ENCODE assay signal across 11 mouse cellular contexts in the genomic region with DNA sequence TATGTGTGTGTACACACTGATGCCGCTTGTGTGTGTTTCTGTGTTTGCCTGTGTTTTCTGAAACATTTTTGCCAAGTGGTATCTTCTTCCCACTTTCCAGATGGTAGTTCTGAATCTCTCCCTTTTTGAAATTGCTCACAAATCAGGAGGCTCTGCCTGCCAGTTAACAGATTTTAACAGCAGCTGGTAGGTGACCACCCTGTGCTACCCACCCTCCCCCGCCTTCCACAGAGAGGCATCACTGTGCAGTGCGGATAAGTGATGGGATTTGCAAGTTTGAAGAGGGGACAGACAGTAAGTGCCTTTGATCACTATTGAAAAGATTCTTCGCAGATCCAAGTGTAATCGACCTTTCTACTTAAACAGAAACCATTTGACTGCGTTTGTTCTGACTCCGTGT.
A peak's percentile ranks its signal among the peaks of the same experiment; 100 is the strongest.
DNase-seq lines count a peak whose midpoint lies in the region; ATAC-seq and TF ChIP-seq lines count a peak whose summit lies in the region.
"Had no signal": no experiment of that assay in that cellular context is flagged by ENCODE, and none has a peak within 500 bp of the region (broad histone marks: within the 10 kb centered on the region; RNA-seq: fewer than 3 reads in every experiment).

No protein-coding gene starts in this region.

- no peak for ATAC-seq in midbrain, postnatal 0 days (ENCODE audit: low FRiP score)
- ATAC-seq in forebrain, embryonic 16.5 days = peak; percentile 84
- no peak for ATAC-seq in activated CD4-positive, CD25-positive, alpha-beta regulatory T cell, adult 4 months
- ATAC-seq: intestine, embryonic 16.5 days had no signal

- WGBS in midbrain, embryonic 10.5 days = 35% methylated on average over 7 of the region's 7 CpGs
- 24% methylated on average over 7 of the region's 7 CpGs for WGBS in midbrain, postnatal 0 days
- WGBS in forebrain, embryonic 16.5 days = 32% methylated on average over 7 of the region's 7 CpGs

- H3K4me3 ChIP-seq in midbrain, embryonic 10.5 days = no peak overlapping the region
- no peak overlapping the region for H3K4me3 ChIP-seq in midbrain, postnatal 0 days (ENCODE audit: low read depth, low read length)
- no peak overlapping the region for H3K4me3 ChIP-seq in forebrain, embryonic 16.5 days (replicated peaks; ENCODE audit: low read length)
- H3K4me3 ChIP-seq: stomach, embryonic 15.5 days had no signal

- H3K27me3 ChIP-seq in midbrain, embryonic 10.5 days (ENCODE audit: low read depth, poor library complexity, severe bottlenecking) = no peaks in the 10 kb centered on the region
- no peaks in the 10 kb centered on the region for H3K27me3 ChIP-seq in midbrain, postnatal 0 days (ENCODE audit: insufficient read depth, low read length)
- H3K27me3 ChIP-seq in forebrain, embryonic 16.5 days (replicated peaks; ENCODE audit: control insufficient read depth, insufficient read depth, low read length) = no peaks in the 10 kb centered on the region
- H3K27me3 ChIP-seq: stomach, embryonic 15.5 days had no signal

- no peaks in the 10 kb centered on the region for H3K36me3 ChIP-seq in midbrain, embryonic 10.5 days
- no peaks in the 10 kb centered on the region for H3K36me3 ChIP-seq in midbrain, postnatal 0 days (ENCODE audit: insufficient read depth, low read length)
- no peaks in the 10 kb centered on the region for H3K36me3 ChIP-seq in forebrain, embryonic 16.5 days (ENCODE audit: control insufficient read depth, insufficient read depth)
- H3K36me3 ChIP-seq: stomach, embryonic 15.5 days had no signal

- no peak for TF ChIP-seq CTCF in midbrain, postnatal 0 days (IDR thresholded peaks at IDR 0.05)

- H3K4me1 ChIP-seq in midbrain, embryonic 10.5 days = peaks cover 18% of the 10 kb centered on the region
- H3K4me1 ChIP-seq in midbrain, postnatal 0 days (ENCODE audit: insufficient read depth, low read length) = no peaks in the 10 kb centered on the region
- H3K4me1 ChIP-seq in forebrain, embryonic 16.5 days (replicated peaks; ENCODE audit: control insufficient read depth, insufficient read depth, low read length) = no peaks in the 10 kb centered on the region; the same call in 1 of the 2 replicates
- H3K4me1 ChIP-seq: stomach, embryonic 15.5 days had no signal

- no peak overlapping the region for H3K9ac ChIP-seq in midbrain, postnatal 0 days (replicated peaks; ENCODE audit: low read length, poor library complexity, severe bottlenecking)
- H3K9ac ChIP-seq in forebrain, embryonic 16.5 days (replicated peaks; ENCODE audit: low read depth, low read length) = no peak overlapping the region
- H3K9ac ChIP-seq: stomach, embryonic 15.5 days had no signal

- DNase-seq in midbrain, embryonic 10.5 days (ENCODE audit: low spot score) = peak; percentile 26
- DNase-seq in midbrain, postnatal 0 days (ENCODE audit: low spot score) = no peak
- peak; percentile 27 to 28 for DNase-seq in layer of hippocampus, postnatal 25 days (ENCODE audit: extremely low spot score in 1 of 2, low spot score in 1 of 2)
- peak; percentile 26 for DNase-seq in right cerebral cortex, postnatal 14 days
- no peak for DNase-seq in thymus, postnatal 10 days (ENCODE audit: low spot score in 2 of 2)
- DNase-seq in lung, postnatal 10 days = no peak
- DNase-seq: cerebellum, adult 9-10 months had no signal

- H3K4me2 ChIP-seq in midbrain, postnatal 0 days (ENCODE audit: low read depth, low read length, poor library complexity, severe bottlenecking) = no peak overlapping the region
- no peak overlapping the region for H3K4me2 ChIP-seq in forebrain, embryonic 16.5 days (ENCODE audit: low read length)
- H3K4me2 ChIP-seq: stomach, embryonic 15.5 days had no signal

- H3K27ac ChIP-seq in midbrain, embryonic 10.5 days (replicated peaks) = no peak overlapping the region
- H3K27ac ChIP-seq in midbrain, postnatal 0 days (ENCODE audit: low read depth, low read length) = no peak overlapping the region
- no peak overlapping the region for H3K27ac ChIP-seq in forebrain, embryonic 16.5 days (ENCODE audit: low read length)
- H3K27ac ChIP-seq: stomach, embryonic 15.5 days had no signal

- no peaks in the 10 kb centered on the region for H3K9me3 ChIP-seq in midbrain, embryonic 10.5 days (replicated peaks)
- H3K9me3 ChIP-seq in midbrain, postnatal 0 days (ENCODE audit: low read length) = no peaks in the 10 kb centered on the region
- no peaks in the 10 kb centered on the region for H3K9me3 ChIP-seq in forebrain, embryonic 16.5 days (ENCODE audit: control insufficient read depth, low read length)
- H3K9me3 ChIP-seq: stomach, embryonic 15.5 days had no signal

Comparison
In these comparisons a context has a peak if more than half of its experiments do, and no peak if none do; other contexts are left out.
1. DNase-seq: peak in midbrain, embryonic 10.5 days (single experiment), layer of hippocampus, postnatal 25 days (2 of 2) and right cerebral cortex, postnatal 14 days (single experiment); none in midbrain, postnatal 0 days (single experiment), thymus, postnatal 10 days (0 of 2) and lung, postnatal 10 days (single experiment).